Mouse (Mus musculus) telencephalon, adult 2 months (tissue): ENCODE results near the gene Zg16.

Experiments used
- DNase-seq: peaks from one replicate; pipeline ENCODE4 v3.0.0-alpha.2; 2011; ENCODE audit warnings: low read depth, low spot score

Zg16 gene

GRCm38 (mm10) chr7:127073221-127073620 lies 13.9 kb downstream of the Zg16 start:
- DNase-seq = no peak

- no peak for DNase-seq
These were observed 16.2 kb downstream of the Zg16 start for GRCm38 (mm10) chr7:127070871-127071413.

GRCm38 (mm10) chr7:127066317-127066716 lies 20.8 kb downstream of the Zg16 start:
- DNase-seq = no peak

GRCm38 (mm10) chr7:127065538-127065937 lies 21.6 kb downstream of the Zg16 start:
- DNase-seq = no peak

GRCm38 (mm10) chr7:127055026-127055585 lies 32.0 kb downstream of the Zg16 start:
- DNase-seq = peak; percentile 52

GRCm38 (mm10) chr7:127041851-127042672 lies 45.1 kb downstream of the Zg16 start, which contains the start of gene Kif22:
Gene Kif22 (minus strand): TSS chr7:127042471.
- DNase-seq = peak; percentile 78

GRCm38 (mm10) chr7:127031244-127031643 lies 55.9 kb downstream of the Zg16 start:
- DNase-seq = no peak

GRCm38 (mm10) chr7:127030172-127030571 lies 57.0 kb downstream of the Zg16 start:
- no peak for DNase-seq

- DNase-seq = no peak
These were observed 59.2 kb downstream of the Zg16 start for GRCm38 (mm10) chr7:127027885-127028284.

- peak; percentile 100 for DNase-seq
These were observed 60.0 kb downstream of the Zg16 start, which contains the start of gene Maz for GRCm38 (mm10) chr7:127026984-127027726. Gene Maz (minus strand): TSS chr7:127027037.

GRCm38 (mm10) chr7:127026616-127026983 lies 60.5 kb downstream of the Zg16 start:
- DNase-seq = no peak

GRCm38 (mm10) chr7:127026161-127026600 lies 60.9 kb downstream of the Zg16 start:
- no peak for DNase-seq

GRCm38 (mm10) chr7:127025556-127026160 lies 61.5 kb downstream of the Zg16 start:
- DNase-seq = no peak

- no peak for DNase-seq
These were observed 62.2 kb downstream of the Zg16 start for GRCm38 (mm10) chr7:127024755-127025555.

GRCm38 (mm10) chr7:127023896-127024690 lies 63.0 kb downstream of the Zg16 start:
- no peak for DNase-seq

GRCm38 (mm10) chr7:127023272-127023691 lies 63.8 kb downstream of the Zg16 start:
- DNase-seq = no peak

GRCm38 (mm10) chr7:127022528-127023271 lies 64.4 kb downstream of the Zg16 start:
- DNase-seq = no peak

- DNase-seq = no peak
These were observed 65.3 kb downstream of the Zg16 start for GRCm38 (mm10) chr7:127021563-127022527.
